Comparison of ENCODE assay signal across 8 mouse cellular contexts in the genomic region with DNA sequence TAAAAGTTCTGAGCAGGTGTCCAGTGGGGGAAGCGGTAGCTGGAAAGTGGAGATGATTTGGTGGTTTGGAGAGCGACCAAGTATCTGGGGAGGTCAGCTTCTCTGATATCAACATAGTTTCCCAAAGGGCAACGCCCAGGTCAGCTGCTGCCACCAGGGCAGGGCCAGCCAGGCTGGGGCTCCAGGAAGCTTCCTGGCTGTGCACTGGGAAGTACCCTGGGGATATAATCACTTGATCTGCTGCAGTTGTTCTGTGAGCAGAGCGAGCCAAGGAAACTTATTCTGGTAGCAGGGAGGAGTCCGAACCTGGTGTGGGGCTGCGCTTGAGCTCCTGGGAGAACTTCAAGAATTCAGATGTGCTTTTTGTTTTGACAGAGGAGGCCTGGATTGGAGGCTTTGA.
A peak's percentile ranks its signal among the peaks of the same experiment; 100 is the strongest.
DNase-seq lines count a peak whose midpoint lies in the region; ATAC-seq and TF ChIP-seq lines count a peak whose summit lies in the region.
"Had no signal": no experiment of that assay in that cellular context is flagged by ENCODE, and none has a peak within 500 bp of the region (broad histone marks: within the 10 kb centered on the region; RNA-seq: fewer than 3 reads in every experiment).

No protein-coding gene starts in this region.

- no peak for DNase-seq in Patski (ENCODE audit: low read depth, low spot score)
- peak; percentile 88 for DNase-seq in gastrocnemius, adult 18-20 months (ENCODE audit: low spot score)
- DNase-seq in heart, postnatal 10 days, result peak; percentile 69 to 76
- DNase-seq in lung, postnatal 25 days (ENCODE audit: low spot score), result peak; percentile 79
- no peak for DNase-seq in thymus, postnatal 25 days
- DNase-seq in layer of hippocampus, adult 9-10 months (ENCODE audit: low spot score), result no peak
- no peak for DNase-seq in left cerebral cortex, adult 8-10 months (ENCODE audit: low spot score in 2 of 2)

- TF ChIP-seq CTCF in Patski (IDR thresholded peaks at IDR 0.05), result no peak

- no peaks in the 10 kb centered on the region for H3K27me3 ChIP-seq in Patski
- H3K27me3 ChIP-seq: embryonic facial prominence, embryonic 12.5 days had no signal

- in situ Hi-C loops in Patski (cut with MboI; ENCODE audit: low pct_unique_long_range_greater_than_20kb), result no loop called here

- POLR2A ChIA-PET in Patski (lab: Charles Lee), result no interaction called here

- ATAC-seq in Patski, result peak; percentile 14

- intact Hi-C loops in heart, postnatal 10 days (cut with DNase I), result no loop called here

- CTCF ChIA-PET in Patski (lab: Charles Lee), result interaction anchor here (0.9 to 1.6 kb wide), 2 partner anchors 55 to 87 kb away, joined by 3 read pairs; no protein-coding TSS in a partner anchor

Comparison
In these comparisons a context has a peak if more than half of its experiments do, and no peak if none do; other contexts are left out.
1. DNase-seq: peak in gastrocnemius, adult 18-20 months (single experiment), heart, postnatal 10 days (2 of 2) and lung, postnatal 25 days (single experiment); none in Patski (single experiment), thymus, postnatal 25 days (single experiment), layer of hippocampus, adult 9-10 months (single experiment) and left cerebral cortex, adult 8-10 months (0 of 2).